Mouse (Mus musculus): Measurements from ENCODE around the gene Nudt5.

DNA sequence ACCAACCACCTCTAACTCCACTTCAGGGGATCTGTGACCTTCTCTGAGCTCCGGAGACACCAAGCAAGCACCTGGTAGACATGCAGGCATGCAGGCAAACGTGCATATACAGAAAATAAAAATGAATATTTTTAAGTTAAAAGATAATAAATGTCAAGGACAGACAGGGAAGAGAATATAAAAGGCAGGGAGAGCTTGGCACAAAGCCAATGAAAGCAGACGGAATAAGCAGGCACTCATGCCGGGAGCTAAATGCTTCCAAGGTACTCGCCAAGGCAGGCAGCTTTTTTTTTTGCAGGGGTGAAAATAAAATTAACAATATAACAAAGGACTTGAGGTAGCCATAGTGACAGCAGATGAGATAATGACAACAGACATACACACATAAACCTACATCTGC is 61.3 kb downstream of the Nudt5 start:
- TF ChIP-seq GATA1 (IDR thresholded peaks at IDR 0.05; ENCODE audit: borderline replicate concordance, low read length) (no peak), FLI1 (IDR thresholded peaks at IDR 0.05; ENCODE audit: low read length) (no peak)
